Mouse (Mus musculus) midbrain, embryonic 15.5 days (tissue): ENCODE data around the gene Mycl. TPM values are rescaled to one million over a fixed set of nuclear protein-coding genes. Genes with fewer than 3 reads are reported as not detected.

Experiments used
- ATAC-seq: fragments of 200-750 bp; cut with Nextera tagmentation; replicated peaks from 2 replicates; pipeline ENCODE4 v1.8.0; 2017; ENCODE audit warnings: moderate TSS enrichment
- H3K27ac ChIP-seq: fragments of 300-500 bp; sonication (generic); 2 replicates; pipeline ENCODE4 v1.5.1; 2015; ENCODE audit warnings: mild to moderate bottlenecking, inconsistent platforms
- H3K27me3 ChIP-seq: fragments of 300-500 bp; sonication (generic); replicated peaks from 2 replicates; pipeline ENCODE4 v1.6.1; 2015; ENCODE audit warnings: inconsistent platforms
- H3K36me3 ChIP-seq: fragments of 300-500 bp; sonication (generic); replicated peaks from 2 replicates; pipeline ENCODE4 v1.6.1; 2015; ENCODE audit warnings: inconsistent platforms
- H3K4me1 ChIP-seq: fragments of 300-500 bp; sonication (generic); 2 replicates; pipeline ENCODE4 v1.6.1; 2015; ENCODE audit warnings: inconsistent platforms
- H3K4me2 ChIP-seq: fragments of 300-500 bp; sonication (generic); 2 replicates; pipeline ENCODE4 v1.6.1; 2015; ENCODE audit warnings: inconsistent platforms, mild to moderate bottlenecking, moderate library complexity
- H3K4me3 ChIP-seq: fragments of 300-500 bp; sonication (generic); 2 replicates; pipeline ENCODE4 v1.5.1; 2015; ENCODE audit warnings: mild to moderate bottlenecking, inconsistent platforms
- H3K9ac ChIP-seq: fragments of 300-500 bp; sonication (generic); 2 replicates; pipeline ENCODE4 v1.6.1; 2015; ENCODE audit warnings: mild to moderate bottlenecking, inconsistent platforms
- H3K9me3 ChIP-seq: fragments of 300-500 bp; sonication (generic); 2 replicates; pipeline ENCODE4 v1.6.1; 2016; ENCODE audit warnings: inconsistent platforms
- WGBS: fragments of 180-500 bp; shearing (Covaris S2); methylation state at CpG from one replicate; pipeline ENCODE4 v1.1.7; 2015; ENCODE audit warnings: mixed read lengths; 5-methylcytosine and 5-hydroxymethylcytosine counted together
- polyA plus RNA-seq: library from polyadenylated mRNA; unstranded; fragments of >200 nt; fragmentation: Nextera tagmentation; extraction: Ambion mirVana; gene quantifications from 2 replicates; pipeline ENCODE4 v1.2.1, GENCODE M21; 2015

The Mycl gene
- 83.1 and 86.7 TPM in 2 replicates for polyA plus RNA-seq

DNA sequence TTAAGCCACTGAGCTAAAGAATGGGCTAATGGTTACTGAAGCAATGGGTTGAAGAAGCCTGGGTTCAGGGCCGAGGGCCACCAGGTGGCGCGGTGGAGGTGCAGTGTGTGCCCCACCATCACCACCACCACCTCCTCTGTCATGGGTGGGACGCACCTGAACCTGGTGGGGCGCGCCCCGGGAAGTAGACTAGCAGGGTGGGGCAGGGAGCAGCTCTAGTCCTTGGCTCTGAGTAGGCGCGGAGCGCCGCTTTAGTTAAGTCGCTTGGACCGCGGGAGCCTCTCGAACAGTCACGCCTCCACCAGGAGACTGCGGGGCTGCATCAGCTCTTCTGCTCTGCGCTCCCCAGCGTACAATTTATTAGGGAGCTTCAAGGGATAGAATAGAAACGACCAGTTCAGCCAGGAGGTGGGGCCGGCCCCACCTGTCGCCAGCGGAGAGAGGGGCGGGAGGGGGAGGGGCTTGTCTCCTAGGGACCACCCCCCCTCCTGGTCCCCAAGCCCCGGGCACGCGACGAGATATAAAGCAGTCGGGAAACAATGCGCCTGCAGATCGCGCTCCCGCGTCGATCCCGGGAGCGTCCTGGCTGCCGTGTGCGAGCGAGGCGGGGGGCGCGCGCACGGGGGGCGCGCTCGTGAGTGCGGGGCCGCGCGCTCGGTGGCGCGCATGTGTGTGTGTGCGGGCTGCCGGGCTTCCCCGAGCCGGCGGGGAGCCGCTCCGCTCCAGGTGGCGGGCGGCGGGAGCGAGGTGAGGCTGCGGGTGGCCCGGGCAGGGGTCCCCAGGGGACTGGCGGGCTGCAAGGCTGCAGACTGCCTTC lies at the start of gene Mycl:
Mycl (plus strand) TSS at position 249 of the 817 bp plus-strand sequence.
- H3K27ac ChIP-seq: peak within 1 kb of the TSS; percentile 96
- no peaks in the 10 kb centered on the region for H3K27me3 ChIP-seq
- H3K36me3 ChIP-seq: no peaks in the 10 kb centered on the region
- ATAC-seq: peak; percentile 84
- H3K9ac ChIP-seq: peak within 1 kb of the TSS; percentile 94
- H3K4me2 ChIP-seq: peak within 1 kb of the TSS; percentile 72
- peaks cover 33% of the 10 kb centered on the region for H3K4me1 ChIP-seq
- H3K4me3 ChIP-seq: peak within 1 kb of the TSS; percentile 88
- no peaks in the 10 kb centered on the region for H3K9me3 ChIP-seq
- WGBS: under 1% methylated on average over 63 of the region's 69 CpGs

DNA sequence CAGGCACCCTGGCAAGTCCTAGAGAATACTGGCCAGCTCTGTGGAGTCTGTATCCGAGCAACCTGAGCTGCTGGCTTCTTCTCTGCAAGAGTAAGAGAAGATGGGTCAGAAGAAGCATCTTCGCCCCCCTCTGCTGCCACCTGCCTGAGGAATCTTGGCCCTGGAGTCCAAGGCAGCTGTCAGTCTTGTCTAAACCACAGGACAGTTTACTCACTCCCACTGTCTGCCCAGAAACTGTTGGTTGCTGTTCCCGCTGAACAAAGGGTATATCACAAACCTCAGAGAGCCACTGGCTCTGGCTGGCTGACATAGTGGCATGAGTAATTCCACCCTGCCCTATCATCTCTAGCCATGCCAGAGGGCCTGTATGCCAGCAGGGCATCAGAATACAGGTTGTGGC lies 48.2 kb upstream of the Mycl start:
- Histone ChIP-seq H3K4me1 (no peaks in the 10 kb centered on the region), H3K27me3 (no peaks in the 10 kb centered on the region), H3K9me3 (no peaks in the 10 kb centered on the region), H3K9ac (no peak overlapping the region), H3K36me3 (no peaks in the 10 kb centered on the region), H3K4me3 (no peak overlapping the region), H3K27ac (no peak overlapping the region), H3K4me2 (no peak overlapping the region)
- WGBS: 93% methylated on average over 3 of the region's 3 CpGs
- ATAC-seq: no peak

DNA sequence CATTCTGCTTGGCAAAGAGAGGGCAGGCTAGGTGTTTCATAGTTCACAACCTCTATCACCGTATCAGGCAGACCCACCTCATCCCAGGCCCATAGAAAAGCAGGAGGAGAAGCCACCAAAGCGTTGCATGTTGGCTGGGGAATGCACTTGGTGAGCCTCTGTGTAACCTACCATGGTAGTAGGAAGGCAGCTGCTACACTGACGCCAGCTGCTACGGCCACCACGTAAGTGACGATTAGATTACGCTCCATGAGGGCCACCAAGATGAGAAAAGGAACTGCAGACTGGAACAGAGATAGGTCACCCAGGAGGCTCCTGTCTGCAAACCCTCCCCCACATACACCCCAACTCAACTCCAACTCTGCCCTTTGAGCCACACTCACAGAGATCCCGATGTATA lies 46.4 kb upstream of the Mycl start:
- Histone ChIP-seq H3K27me3 (no peaks in the 10 kb centered on the region), H3K9ac (no peak overlapping the region), H3K27ac (no peak overlapping the region), H3K9me3 (no peaks in the 10 kb centered on the region), H3K4me2 (no peak overlapping the region), H3K4me3 (no peak overlapping the region), H3K4me1 (no peaks in the 10 kb centered on the region), H3K36me3 (no peaks in the 10 kb centered on the region)
- 94% methylated on average over 8 of the region's 8 CpGs for WGBS
- ATAC-seq: no peak

- H3K27ac ChIP-seq: peak overlapping the region; percentile 74
- H3K9me3 ChIP-seq: no peaks in the 10 kb centered on the region
- H3K4me1 ChIP-seq: peaks cover 22% of the 10 kb centered on the region
- WGBS: 64% methylated on average over 5 of the region's 5 CpGs
- peak overlapping the region; percentile 22 for H3K4me3 ChIP-seq
- no peak; the same call in none of the 2 replicates for ATAC-seq
- H3K4me2 ChIP-seq: peak overlapping the region; percentile 49
- H3K27me3 ChIP-seq: no peaks in the 10 kb centered on the region
- H3K9ac ChIP-seq: 0 out of 2 replicates have a peak overlapping the region, but pooled peaks have one; percentile 23
- H3K36me3 ChIP-seq: no peaks in the 10 kb centered on the region
These were observed 40.6 kb upstream of the Mycl start for GRCm38 (mm10) chr4:122954680-122955411.

DNA sequence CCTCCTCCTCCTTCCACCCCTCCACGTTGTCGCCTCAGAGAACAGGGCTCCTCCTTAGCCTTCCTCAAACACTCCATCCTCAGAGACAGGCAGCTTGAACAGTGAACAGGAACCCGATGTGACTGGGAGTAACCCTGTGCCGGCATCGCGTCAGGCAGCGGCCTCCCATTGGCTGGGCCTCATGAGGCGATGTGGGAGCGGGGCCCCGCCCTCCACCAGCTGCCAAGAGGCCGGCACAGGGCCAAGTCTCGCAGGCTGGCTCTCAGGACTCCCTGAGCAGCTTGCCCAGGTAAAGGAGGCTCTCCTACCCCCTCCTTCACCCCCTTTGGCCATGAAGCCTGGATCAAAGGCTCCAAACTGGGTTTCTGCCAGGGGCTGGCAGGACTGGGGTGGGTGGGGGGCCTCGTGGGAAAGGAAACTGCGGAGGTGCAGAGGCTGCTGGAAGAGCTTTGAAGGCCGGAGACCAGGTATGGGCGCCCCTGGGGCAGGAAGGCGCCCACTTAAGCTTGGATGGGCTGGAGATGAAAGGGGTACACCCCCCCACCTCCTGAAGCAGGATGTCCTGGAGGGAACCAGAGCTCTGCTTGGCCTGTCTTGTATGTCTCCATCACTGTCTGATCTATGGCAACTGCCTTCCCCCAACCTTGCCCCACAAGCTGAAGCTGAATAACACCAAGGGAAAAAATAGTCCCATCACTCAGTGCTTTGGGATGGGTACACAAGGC lies 39.9 kb upstream of the Mycl start:
- Histone ChIP-seq H3K9ac (peak overlapping the region; percentile 23), H3K4me1 (peaks cover 25% of the 10 kb centered on the region), H3K4me3 (peak overlapping the region; percentile 22), H3K27me3 (no peaks in the 10 kb centered on the region), H3K4me2 (peak overlapping the region; percentile 49), H3K36me3 (no peaks in the 10 kb centered on the region), H3K9me3 (no peaks in the 10 kb centered on the region), H3K27ac (peak overlapping the region; percentile 74)
- peak; percentile 93 for ATAC-seq
- WGBS: 11% methylated on average over 16 of the region's 17 CpGs

DNA sequence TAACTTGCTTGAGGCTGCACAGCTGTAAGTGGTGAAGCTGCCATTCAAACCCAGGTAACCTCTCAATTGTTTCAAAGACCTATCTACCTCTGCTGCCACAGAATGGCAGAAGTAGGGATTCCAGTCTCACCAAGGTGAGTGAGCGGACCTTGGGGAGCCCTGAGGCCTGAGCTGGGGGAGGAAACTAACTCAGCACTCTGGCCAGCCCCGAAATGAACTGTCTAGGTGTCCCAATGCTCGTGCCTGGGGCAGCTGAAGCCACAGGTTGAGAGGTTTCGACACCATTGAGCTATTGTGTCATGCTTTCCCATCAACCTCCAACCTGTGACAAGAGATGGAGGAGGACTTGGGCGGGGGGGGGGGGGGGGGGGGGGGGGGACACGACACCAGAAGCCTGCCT lies 39.2 kb upstream of the Mycl start:
- Histone ChIP-seq H3K27ac (peak overlapping the region; percentile 74; the same call in 1 of the 2 replicates), H3K4me2 (no peak overlapping the region)
- 81% methylated on average over 4 of the region's 6 CpGs for WGBS

GRCm38 (mm10) chr4:122958491-122959031 lies 36.9 kb upstream of the Mycl start:
- Histone ChIP-seq H3K4me1 (peaks cover 43% of the 10 kb centered on the region), H3K27ac (peak overlapping the region; percentile 31), H3K36me3 (no peaks in the 10 kb centered on the region), H3K4me2 (peak overlapping the region; percentile 100), H3K4me3 (no peak overlapping the region; the same call in 1 of the 2 replicates), H3K27me3 (peaks cover 5% of the 10 kb centered on the region), H3K9me3 (no peaks in the 10 kb centered on the region), H3K9ac (no peak overlapping the region; the same call in 1 of the 2 replicates)
- WGBS: 77% methylated on average over 6 of the region's 6 CpGs
- no peak for ATAC-seq

More for the DNA sequence above, 39.2 kb upstream of the Mycl start:
- H3K27me3 ChIP-seq: no peaks in the 10 kb centered on the region
- peaks cover 32% of the 10 kb centered on the region for H3K4me1 ChIP-seq
- no peak overlapping the region for H3K4me3 ChIP-seq
- no peak overlapping the region for H3K9ac ChIP-seq
- no peak for ATAC-seq
- H3K9me3 ChIP-seq: no peaks in the 10 kb centered on the region
- no peaks in the 10 kb centered on the region for H3K36me3 ChIP-seq

DNA sequence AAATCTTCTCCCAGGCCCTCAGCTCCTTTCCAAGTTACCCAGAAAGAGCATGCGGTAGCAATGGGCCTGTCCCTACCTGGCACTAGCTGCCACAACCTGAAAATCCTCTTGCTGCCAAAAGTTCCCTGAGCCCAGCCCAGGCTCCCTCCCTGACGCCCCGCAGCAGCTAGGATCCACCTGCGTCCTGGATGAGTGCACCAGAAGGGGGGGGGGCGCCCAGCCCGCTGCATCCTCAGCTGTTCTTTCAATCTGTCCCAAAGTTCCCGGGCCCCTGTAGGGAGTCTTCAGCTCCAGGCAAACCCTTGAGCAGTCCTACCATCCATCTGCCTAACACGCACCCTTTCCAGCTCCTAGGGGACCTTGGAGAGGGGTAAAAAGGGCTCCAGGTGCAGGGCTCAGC lies 35.6 kb upstream of the Mycl start:
- H3K27me3 ChIP-seq: peaks cover 5% of the 10 kb centered on the region
- H3K4me3 ChIP-seq: peak overlapping the region; percentile 72
- peaks cover 42% of the 10 kb centered on the region for H3K4me1 ChIP-seq
- H3K27ac ChIP-seq: no peak overlapping the region
- WGBS: 2% methylated on average over 7 of the region's 8 CpGs
- no peaks in the 10 kb centered on the region for H3K36me3 ChIP-seq
- 0 out of 2 replicates have a peak, but pooled peaks have one; percentile 19 for ATAC-seq
- H3K9me3 ChIP-seq: no peaks in the 10 kb centered on the region
- peak overlapping the region; percentile 56 for H3K9ac ChIP-seq
- peak overlapping the region; percentile 100 for H3K4me2 ChIP-seq

- Histone ChIP-seq H3K9ac (peak overlapping the region; percentile 56), H3K4me1 (peaks cover 35% of the 10 kb centered on the region), H3K9me3 (no peaks in the 10 kb centered on the region), H3K27ac (peak overlapping the region; percentile 58), H3K36me3 (no peaks in the 10 kb centered on the region), H3K4me3 (peak overlapping the region; percentile 72), H3K27me3 (peaks cover 5% of the 10 kb centered on the region), H3K4me2 (peak overlapping the region; percentile 100)
- under 1% methylated on average over 43 of the region's 43 CpGs for WGBS
- ATAC-seq: peak; percentile 76
These were observed 34.9 kb upstream of the Mycl start for GRCm38 (mm10) chr4:122960321-122961099.

- Histone ChIP-seq H3K9ac (peak within 1 kb of the TSS; percentile 56), H3K27me3 (peaks cover 5% of the 10 kb centered on the region), H3K36me3 (no peaks in the 10 kb centered on the region), H3K4me1 (peaks cover 28% of the 10 kb centered on the region), H3K9me3 (no peaks in the 10 kb centered on the region), H3K27ac (peak within 1 kb of the TSS; percentile 58), H3K4me3 (peak within 1 kb of the TSS; percentile 72), H3K4me2 (peak within 1 kb of the TSS; percentile 100)
- under 1% methylated on average over 27 of the region's 27 CpGs for WGBS
- ATAC-seq: peak; percentile 85
These were observed 34.3 kb upstream of the Mycl start, which contains the start of gene Mfsd2a for GRCm38 (mm10) chr4:122961100-122961567. TSS of gene Mfsd2a (minus strand) at chr4:122961188.

- Histone ChIP-seq H3K4me3 (peak overlapping the region; percentile 72), H3K4me2 (peak overlapping the region; percentile 100), H3K9me3 (no peaks in the 10 kb centered on the region), H3K9ac (no peak overlapping the region), H3K4me1 (peaks cover 26% of the 10 kb centered on the region), H3K27me3 (peaks cover 5% of the 10 kb centered on the region), H3K36me3 (no peaks in the 10 kb centered on the region), H3K27ac (no peak overlapping the region)
- ATAC-seq: no peak
- WGBS: 16% methylated on average over 6 of the region's 6 CpGs
These were observed 33.9 kb upstream of the Mycl start for GRCm38 (mm10) chr4:122961589-122961988.
